Mouse (Mus musculus): ENCODE data around the gene Rarres1. TPM values are rescaled to one million over a fixed set of nuclear protein-coding genes. Genes with fewer than 3 reads are reported as not detected.

Rarres1 gene
- polyA plus RNA-seq, 1 experiment from 2014 or later: 0.96 TPM

Other genes starting within 250 kb of the Rarres1 start
- gene Mlf1, start 141.4 kb downstream of the Rarres1 start, polyA plus RNA-seq (2018): not detected in 3 replicates
- not detected in 3 replicates for gene Gm17402, start 140.4 kb downstream of the Rarres1 start, polyA plus RNA-seq (2018)
- gene Gfm1, start 85.4 kb downstream of the Rarres1 start, polyA plus RNA-seq (2018): 23.5 to 52.4 TPM (median 43.2 TPM) in 3 replicates
- gene Lxn, start 51.6 kb downstream of the Rarres1 start, polyA plus RNA-seq (2018): 36.6 to 58.6 TPM (median 40.3 TPM) in 3 replicates
- 233 to 282 TPM (median 273 TPM) in 3 replicates for gene Mfsd1, start 67.2 kb upstream of the Rarres1 start, polyA plus RNA-seq (2018)

Data from macrophage (primary cell).